Mouse (Mus musculus) olfactory bulb, adult 2 months (tissue): ENCODE measurements around the gene Ccm2.

Experiments
- CTCF ChIP-seq: fragments of 200-500 bp; IDR thresholded peaks from 2 replicates; pipeline ENCODE4 v1.5.1; 2012; ENCODE audit warnings: low read depth, mild to moderate bottlenecking, low read length, moderate library complexity; ENCODE audit not compliant: insufficient read depth
- POLR2A ChIP-seq: fragments of 200-500 bp; IDR thresholded peaks from 2 replicates; pipeline ENCODE4 v1.6.1; 2012; ENCODE audit warnings: mild to moderate bottlenecking, low read depth, low read length, moderate library complexity; ENCODE audit not compliant: insufficient read depth

DNA sequence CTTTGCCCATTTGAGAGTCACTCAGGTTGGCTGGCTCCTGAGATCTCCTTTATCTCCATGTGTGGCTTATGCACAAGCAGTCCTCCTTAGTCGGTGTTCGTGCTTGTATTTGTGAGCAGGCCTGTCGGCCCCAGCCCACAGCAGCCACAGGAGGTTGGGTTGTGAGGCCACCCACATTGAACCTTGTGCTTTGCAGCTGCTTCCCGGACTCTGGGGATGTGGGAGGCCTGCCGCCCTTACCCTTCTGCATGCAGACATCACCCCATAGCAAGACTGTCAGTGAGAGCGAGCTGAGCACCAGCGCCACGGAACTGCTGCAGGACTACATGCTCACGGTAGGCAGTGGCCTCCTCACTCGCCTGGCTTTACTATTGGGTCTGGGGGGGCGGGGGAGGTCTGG lies 46.7 kb downstream of the Ccm2 start:
- TF ChIP-seq POLR2A = no peak
- TF ChIP-seq CTCF = no peak
